Mouse (Mus musculus): ENCODE data around the gene Trim67. TPM values are rescaled to one million over a fixed set of nuclear protein-coding genes. Genes with fewer than 3 reads are reported as not detected.

Gene Trim67
- polyA plus RNA-seq, 1 experiment = not detected

DNA sequence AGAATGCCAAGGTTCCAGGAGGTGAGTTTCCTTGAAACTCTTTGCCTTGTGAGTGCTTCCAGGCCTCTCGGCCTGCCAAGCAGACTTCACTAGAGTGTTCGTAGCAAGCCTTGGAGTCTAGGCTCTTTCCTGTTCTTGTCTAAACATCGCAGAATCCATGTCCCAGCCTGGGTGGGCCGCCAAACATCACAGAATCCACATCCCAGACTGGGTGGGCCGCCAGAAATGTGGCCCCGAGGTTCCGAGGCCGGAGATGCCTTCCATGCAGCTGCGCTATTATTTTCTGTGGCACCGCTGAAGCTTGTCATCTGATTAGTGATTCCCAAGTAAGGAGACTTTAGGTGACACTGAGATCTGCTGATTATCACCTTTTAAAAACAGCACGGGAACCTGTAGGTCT is 7.7 kb downstream of the Trim67 start:
- TF ChIP-seq CTCF (IDR thresholded peaks at IDR 0.05; ENCODE audit: control insufficient read depth, insufficient read depth, low read length) = no peak
- TF ChIP-seq POLR2A (IDR thresholded peaks at IDR 0.05; ENCODE audit: borderline replicate concordance, control insufficient read depth, low read depth, low read length) = no peak
- 41% methylated on average over 11 of the region's 11 CpGs for WGBS
- Histone ChIP-seq H3K4me1 (ENCODE audit: control insufficient read depth, insufficient read depth, low read length) (no peaks in the 10 kb centered on the region), H3K27ac (ENCODE audit: control insufficient read depth, insufficient read depth, low read depth, low read length, poor library complexity) (no peak overlapping the region), H3K4me3 (replicated peaks; ENCODE audit: control insufficient read depth, low read depth, low read length) (no peak overlapping the region)

DNA sequence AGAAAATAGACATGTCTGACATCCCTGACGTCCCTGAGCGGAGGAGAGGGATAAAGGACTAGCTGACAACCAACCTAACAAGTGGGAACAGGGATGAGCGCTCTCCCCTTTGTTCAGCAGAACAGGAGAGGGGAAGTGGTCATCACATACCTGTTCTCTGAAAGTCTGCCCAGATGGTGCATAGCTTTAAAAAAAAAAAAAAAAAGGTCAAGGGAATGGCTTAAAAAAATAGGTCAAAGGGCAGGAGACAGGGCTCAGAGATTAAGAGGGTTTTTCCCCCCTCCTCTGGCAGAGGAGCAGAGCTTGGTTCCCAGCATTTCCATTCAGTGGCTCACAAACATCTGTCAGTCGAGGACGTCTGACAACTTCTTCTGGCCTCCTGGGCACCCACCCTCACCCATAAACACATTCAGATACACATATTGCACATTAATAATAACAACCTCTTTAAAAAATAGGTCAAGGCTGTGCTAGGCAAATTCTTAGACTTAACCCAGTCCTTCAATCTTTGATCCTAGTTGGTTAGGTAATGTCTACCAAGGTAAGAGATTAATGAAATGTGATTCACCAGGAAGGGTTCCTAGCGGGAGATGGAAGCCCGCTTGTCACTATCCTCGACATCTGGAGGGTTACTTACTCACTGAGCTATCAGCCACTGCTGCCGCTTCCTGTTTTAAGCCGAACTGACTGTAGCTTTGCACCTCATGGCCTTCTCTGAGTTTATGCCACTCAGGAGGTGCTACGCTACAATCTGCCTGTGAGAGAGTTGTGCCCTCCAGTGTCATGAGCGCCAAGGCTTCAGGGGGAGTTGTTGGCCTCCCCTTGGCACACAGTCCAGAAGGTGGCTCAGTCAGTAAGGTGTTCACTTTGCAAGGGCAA is 11.2 kb downstream of the Trim67 start:
- H3K4me1 ChIP-seq (ENCODE audit: control insufficient read depth, insufficient read depth, low read length) = no peaks in the 10 kb centered on the region
- 45% methylated on average over 12 of the region's 12 CpGs for WGBS
- TF ChIP-seq POLR2A (IDR thresholded peaks at IDR 0.05; ENCODE audit: borderline replicate concordance, control insufficient read depth, low read depth, low read length) (no peak), CTCF (IDR thresholded peaks at IDR 0.05; ENCODE audit: control insufficient read depth, insufficient read depth, low read length) (no peak)
- no peak overlapping the region for H3K27ac ChIP-seq (ENCODE audit: control insufficient read depth, insufficient read depth, low read depth, low read length, poor library complexity)
- H3K4me3 ChIP-seq (replicated peaks; ENCODE audit: control insufficient read depth, low read depth, low read length) = no peak overlapping the region

GRCm38 (mm10) chr8:124805990-124806389 is 13.1 kb downstream of the Trim67 start:
- TF ChIP-seq POLR2A (IDR thresholded peaks at IDR 0.05; ENCODE audit: borderline replicate concordance, control insufficient read depth, low read depth, low read length) = no peak
- no peak for TF ChIP-seq CTCF (IDR thresholded peaks at IDR 0.05; ENCODE audit: control insufficient read depth, insufficient read depth, low read length)
- no peak overlapping the region for H3K4me3 ChIP-seq (replicated peaks; ENCODE audit: control insufficient read depth, low read depth, low read length)
- no peak overlapping the region for H3K27ac ChIP-seq (ENCODE audit: control insufficient read depth, insufficient read depth, low read depth, low read length, poor library complexity)
- no peaks in the 10 kb centered on the region for H3K4me1 ChIP-seq (ENCODE audit: control insufficient read depth, insufficient read depth, low read length)
- WGBS = 75% methylated on average over 4 of the region's 4 CpGs

GRCm38 (mm10) chr8:124809419-124809818 is 16.5 kb downstream of the Trim67 start:
- H3K4me1 ChIP-seq (ENCODE audit: control insufficient read depth, insufficient read depth, low read length) = no peaks in the 10 kb centered on the region
- no peak overlapping the region for H3K27ac ChIP-seq (ENCODE audit: control insufficient read depth, insufficient read depth, low read depth, low read length, poor library complexity)
- TF ChIP-seq CTCF (IDR thresholded peaks at IDR 0.05; ENCODE audit: control insufficient read depth, insufficient read depth, low read length) (no peak), POLR2A (IDR thresholded peaks at IDR 0.05; ENCODE audit: borderline replicate concordance, control insufficient read depth, low read depth, low read length) (no peak)
- no peak overlapping the region for H3K4me3 ChIP-seq (replicated peaks; ENCODE audit: control insufficient read depth, low read depth, low read length)
- WGBS = 29% methylated on average over 2 of the region's 2 CpGs

GRCm38 (mm10) chr8:124810056-124810610 is 17.2 kb downstream of the Trim67 start:
- H3K4me1 ChIP-seq (ENCODE audit: control insufficient read depth, insufficient read depth, low read length) = no peaks in the 10 kb centered on the region
- no peak overlapping the region for H3K27ac ChIP-seq (ENCODE audit: control insufficient read depth, insufficient read depth, low read depth, low read length, poor library complexity)
- TF ChIP-seq POLR2A (IDR thresholded peaks at IDR 0.05; ENCODE audit: borderline replicate concordance, control insufficient read depth, low read depth, low read length) (no peak), CTCF (IDR thresholded peaks at IDR 0.05; ENCODE audit: control insufficient read depth, insufficient read depth, low read length) (peak; percentile 39; the same call in 1 of the 2 replicates)
- no peak overlapping the region for H3K4me3 ChIP-seq (replicated peaks; ENCODE audit: control insufficient read depth, low read depth, low read length)
- 26% methylated on average over 5 of the region's 5 CpGs for WGBS

GRCm38 (mm10) chr8:124810689-124811394 is 17.9 kb downstream of the Trim67 start:
- TF ChIP-seq CTCF (IDR thresholded peaks at IDR 0.05; ENCODE audit: control insufficient read depth, insufficient read depth, low read length) = no peak
- no peak for TF ChIP-seq POLR2A (IDR thresholded peaks at IDR 0.05; ENCODE audit: borderline replicate concordance, control insufficient read depth, low read depth, low read length)
- Histone ChIP-seq H3K27ac (ENCODE audit: control insufficient read depth, insufficient read depth, low read depth, low read length, poor library complexity) (no peak overlapping the region), H3K4me1 (ENCODE audit: control insufficient read depth, insufficient read depth, low read length) (no peaks in the 10 kb centered on the region), H3K4me3 (replicated peaks; ENCODE audit: control insufficient read depth, low read depth, low read length) (no peak overlapping the region)
- 62% methylated on average over 9 of the region's 9 CpGs for WGBS

- H3K4me3 ChIP-seq (replicated peaks; ENCODE audit: control insufficient read depth, low read depth, low read length) = no peak overlapping the region
- WGBS = 91% methylated on average over 4 of the region's 4 CpGs
- no peaks in the 10 kb centered on the region for H3K4me1 ChIP-seq (ENCODE audit: control insufficient read depth, insufficient read depth, low read length)
- TF ChIP-seq POLR2A (IDR thresholded peaks at IDR 0.05; ENCODE audit: borderline replicate concordance, control insufficient read depth, low read depth, low read length) = no peak
- no peak for TF ChIP-seq CTCF (IDR thresholded peaks at IDR 0.05; ENCODE audit: control insufficient read depth, insufficient read depth, low read length)
- H3K27ac ChIP-seq (ENCODE audit: control insufficient read depth, insufficient read depth, low read depth, low read length, poor library complexity) = no peak overlapping the region
These were observed 20.4 kb downstream of the Trim67 start for GRCm38 (mm10) chr8:124813326-124813725.

DNA sequence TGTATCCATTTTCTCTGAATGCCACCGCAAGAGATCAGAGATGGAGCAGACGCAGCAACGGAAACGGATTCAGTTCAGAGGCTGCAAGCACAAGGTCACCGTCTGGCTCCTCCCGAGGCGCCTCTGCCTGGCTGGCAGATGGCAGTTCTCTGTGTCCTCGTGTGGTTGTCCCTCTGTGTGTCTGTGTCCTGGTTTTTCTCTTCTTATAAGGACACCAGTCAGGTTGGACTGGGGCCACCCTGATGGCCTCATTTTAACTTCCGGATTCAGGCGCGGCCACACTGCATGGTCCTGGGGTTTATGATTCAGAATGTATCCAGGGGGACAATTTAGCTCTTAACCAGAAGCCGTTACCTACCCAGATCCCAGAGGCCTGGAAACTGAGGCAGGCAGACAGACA is 23.0 kb downstream of the Trim67 start:
- TF ChIP-seq POLR2A (IDR thresholded peaks at IDR 0.05; ENCODE audit: borderline replicate concordance, control insufficient read depth, low read depth, low read length) (no peak), CTCF (IDR thresholded peaks at IDR 0.05; ENCODE audit: control insufficient read depth, insufficient read depth, low read length) (no peak)
- H3K4me3 ChIP-seq (replicated peaks; ENCODE audit: control insufficient read depth, low read depth, low read length) = no peak overlapping the region
- H3K27ac ChIP-seq (ENCODE audit: control insufficient read depth, insufficient read depth, low read depth, low read length, poor library complexity) = no peak overlapping the region
- no peaks in the 10 kb centered on the region for H3K4me1 ChIP-seq (ENCODE audit: control insufficient read depth, insufficient read depth, low read length)
- 89% methylated on average over 12 of the region's 12 CpGs for WGBS
